Mouse (Mus musculus): Measurements from ENCODE around the gene Wdr90. TPM values are rescaled to one million over a fixed set of nuclear protein-coding genes. Genes with fewer than 3 reads are reported as not detected.
"Not testable (repeated sequence)": the region's sequence is repeated elsewhere in the genome, so short reads cannot be mapped to it uniquely, and the experiment has no call there.

Wdr90 gene
- total RNA-seq, 1 experiment from 2014 or later = 13.0 TPM

DNA sequence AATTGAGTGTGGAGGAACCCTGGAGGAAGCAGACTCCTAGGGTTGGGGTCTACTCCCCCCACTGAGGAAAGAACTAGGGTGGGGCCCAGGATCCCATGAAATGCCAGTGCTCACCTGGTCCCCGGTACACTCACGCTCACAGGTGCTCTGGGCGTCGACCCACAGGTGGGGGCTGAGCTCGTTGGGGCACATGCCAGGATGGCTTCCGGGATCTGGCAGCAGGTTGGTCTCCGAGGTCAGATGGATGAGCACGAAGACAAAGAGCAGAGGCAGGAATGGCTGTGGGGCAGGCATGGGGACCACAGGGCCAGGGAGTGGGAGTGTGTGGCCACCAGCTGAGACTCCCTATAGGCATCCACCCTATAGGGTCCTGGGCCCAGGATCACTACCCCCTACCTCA, 18.4 kb upstream of the Wdr90 start:
- ATAC-seq (replicated peaks in 1 of 2; ENCODE audit: insufficient read depth in 1 of 2, low FRiP score in 2 of 2, low TSS enrichment in 1 of 2, low read depth in 1 of 2, poor library complexity in 2 of 2, severe bottlenecking in 2 of 2) = no peak

DNA sequence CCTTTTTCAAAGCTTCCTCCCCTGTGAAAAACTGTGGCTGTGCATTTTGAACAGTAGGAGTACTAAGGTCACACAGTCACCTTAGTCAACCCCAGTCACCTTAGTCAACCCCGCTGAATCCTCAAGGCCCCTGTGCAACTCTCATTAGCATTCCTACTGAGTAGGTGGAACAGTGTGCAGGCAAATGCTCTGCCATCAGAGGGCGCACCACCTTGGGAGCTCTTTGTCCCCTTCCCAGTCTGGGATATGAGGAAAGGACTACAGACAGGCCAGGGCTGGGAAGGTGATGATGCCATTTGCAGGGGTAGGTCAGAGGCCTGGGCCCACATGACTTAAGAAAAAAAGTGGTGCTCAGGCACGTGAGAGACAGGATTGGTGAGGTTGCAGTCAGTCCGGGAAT, 18.0 kb upstream of the Wdr90 start:
- ATAC-seq (replicated peaks in 1 of 2; ENCODE audit: insufficient read depth in 1 of 2, low FRiP score in 2 of 2, low TSS enrichment in 1 of 2, low read depth in 1 of 2, poor library complexity in 2 of 2, severe bottlenecking in 2 of 2) = no peak

DNA sequence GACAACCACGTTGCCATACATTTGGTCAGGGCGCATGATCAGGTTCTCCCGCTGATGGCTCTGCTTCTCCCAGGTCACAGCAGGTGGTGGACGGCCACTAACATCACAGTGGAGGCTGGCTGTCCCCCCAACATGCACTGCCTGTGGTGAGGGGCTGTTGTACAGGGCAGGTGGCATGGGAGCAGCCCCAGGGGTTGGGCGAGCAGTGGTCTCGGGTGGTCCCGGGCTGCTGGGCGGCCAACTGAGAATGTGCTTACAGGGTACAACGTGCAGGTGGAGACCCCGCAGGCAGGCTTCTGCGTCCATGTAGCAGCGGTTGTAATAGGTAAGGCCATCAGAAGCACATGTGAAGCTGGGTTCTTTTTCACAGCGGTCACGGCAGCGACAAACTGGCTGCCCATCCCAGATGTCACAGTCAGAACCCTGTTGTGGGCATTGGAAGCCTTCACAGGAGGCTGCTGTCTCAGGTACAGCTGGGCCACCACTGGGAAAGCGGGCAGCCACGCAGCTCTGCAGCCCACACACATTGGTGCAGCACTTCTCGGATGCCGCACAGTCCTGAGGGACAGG, 17.4 kb upstream of the Wdr90 start:
- no peak for ATAC-seq (replicated peaks in 1 of 2; ENCODE audit: insufficient read depth in 1 of 2, low FRiP score in 2 of 2, low TSS enrichment in 1 of 2, low read depth in 1 of 2, poor library complexity in 2 of 2, severe bottlenecking in 2 of 2)

DNA sequence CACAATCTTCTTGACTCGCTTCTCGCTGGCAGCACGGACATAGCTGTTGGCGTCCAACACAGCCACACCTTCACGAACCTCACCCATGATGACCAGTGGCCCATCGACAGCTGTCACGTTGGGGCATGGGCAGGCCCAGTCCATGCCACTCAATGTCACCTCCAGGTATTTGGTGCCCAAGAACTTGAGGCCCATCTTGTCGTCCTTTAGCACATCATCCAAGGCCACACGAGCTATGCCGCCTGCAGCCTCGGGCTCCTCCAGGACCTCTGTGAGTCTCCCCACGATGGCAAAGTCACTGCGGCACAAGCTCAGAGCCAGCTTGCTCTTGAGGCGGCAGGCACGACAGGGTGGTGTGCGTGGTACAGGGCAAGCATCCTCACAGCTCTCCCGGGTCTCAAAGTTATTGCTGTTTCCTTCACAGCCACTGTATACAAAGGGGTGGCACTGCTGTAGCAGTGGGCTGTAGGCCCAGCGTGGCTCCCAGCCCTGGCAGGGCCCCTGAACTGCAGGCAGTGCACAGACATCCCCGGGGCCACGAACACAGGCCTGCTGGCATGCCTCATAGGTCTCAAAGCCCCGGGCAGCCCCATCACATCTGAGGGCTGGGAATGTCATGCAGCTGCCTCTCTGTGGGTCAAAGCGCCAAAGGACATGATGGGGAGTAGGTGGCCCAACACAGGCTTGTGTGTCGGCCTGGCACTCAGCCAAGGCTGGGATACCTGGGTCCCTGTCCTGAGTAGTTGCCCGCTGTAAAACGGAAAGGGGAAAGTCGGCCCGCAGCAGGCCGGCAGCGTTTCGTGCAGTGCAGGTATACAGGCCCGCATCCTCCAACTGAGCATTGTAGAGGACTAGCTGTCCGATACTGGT, 16.7 kb upstream of the Wdr90 start:
- ATAC-seq (replicated peaks in 1 of 2; ENCODE audit: insufficient read depth in 1 of 2, low FRiP score in 2 of 2, low TSS enrichment in 1 of 2, low read depth in 1 of 2, poor library complexity in 2 of 2, severe bottlenecking in 2 of 2) = no peak

DNA sequence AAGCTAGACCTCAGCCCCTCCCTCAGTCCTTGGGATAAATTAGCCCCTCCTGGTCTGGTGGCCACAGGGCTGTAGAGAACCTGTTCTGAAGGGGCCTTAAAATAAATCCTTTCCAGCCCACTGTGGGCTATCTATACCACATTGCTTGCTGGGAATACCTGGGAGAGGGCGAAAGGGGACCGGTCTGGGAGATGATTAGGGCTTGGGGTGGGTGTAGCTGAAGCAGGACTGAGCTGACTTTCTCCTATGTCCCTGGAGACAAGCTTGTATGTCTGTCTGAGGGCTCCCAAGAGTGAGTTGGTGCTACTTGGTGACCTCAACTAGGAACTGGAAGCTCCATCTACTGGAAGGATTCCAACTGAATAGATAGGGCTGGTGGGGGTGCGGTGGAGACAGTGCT, 15.7 kb upstream of the Wdr90 start:
- no peak for ATAC-seq (replicated peaks in 1 of 2; ENCODE audit: insufficient read depth in 1 of 2, low FRiP score in 2 of 2, low TSS enrichment in 1 of 2, low read depth in 1 of 2, poor library complexity in 2 of 2, severe bottlenecking in 2 of 2)

DNA sequence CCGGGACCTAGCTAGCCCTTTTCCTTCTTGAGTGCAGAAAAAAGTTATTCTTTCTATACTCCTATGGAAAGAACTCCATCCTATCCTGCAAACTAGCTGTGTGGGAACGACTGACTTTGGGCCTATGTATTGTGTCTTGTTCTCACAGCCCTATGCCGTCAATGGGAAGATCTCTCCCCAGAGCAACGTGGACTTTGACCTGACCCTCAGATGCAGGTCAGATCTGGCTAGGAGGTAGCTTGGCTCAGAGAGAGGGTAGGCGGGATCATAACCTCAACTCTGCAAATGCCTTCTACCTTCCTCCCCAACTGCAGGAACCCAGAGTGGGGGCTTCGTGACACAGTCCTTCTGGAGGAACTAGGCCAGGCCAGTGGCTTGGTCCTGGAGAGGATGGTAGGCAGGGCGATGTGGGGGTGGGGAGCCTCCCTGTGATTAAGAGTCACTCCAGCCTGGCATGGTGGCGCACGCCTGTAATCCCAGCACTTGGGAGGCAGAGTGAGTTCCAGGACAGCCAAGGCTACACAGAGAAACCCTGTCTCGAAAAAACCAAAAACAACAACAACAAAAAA, 15.1 kb upstream of the Wdr90 start:
- ATAC-seq (replicated peaks in 1 of 2; ENCODE audit: insufficient read depth in 1 of 2, low FRiP score in 2 of 2, low TSS enrichment in 1 of 2, low read depth in 1 of 2, poor library complexity in 2 of 2, severe bottlenecking in 2 of 2) = no peak

DNA sequence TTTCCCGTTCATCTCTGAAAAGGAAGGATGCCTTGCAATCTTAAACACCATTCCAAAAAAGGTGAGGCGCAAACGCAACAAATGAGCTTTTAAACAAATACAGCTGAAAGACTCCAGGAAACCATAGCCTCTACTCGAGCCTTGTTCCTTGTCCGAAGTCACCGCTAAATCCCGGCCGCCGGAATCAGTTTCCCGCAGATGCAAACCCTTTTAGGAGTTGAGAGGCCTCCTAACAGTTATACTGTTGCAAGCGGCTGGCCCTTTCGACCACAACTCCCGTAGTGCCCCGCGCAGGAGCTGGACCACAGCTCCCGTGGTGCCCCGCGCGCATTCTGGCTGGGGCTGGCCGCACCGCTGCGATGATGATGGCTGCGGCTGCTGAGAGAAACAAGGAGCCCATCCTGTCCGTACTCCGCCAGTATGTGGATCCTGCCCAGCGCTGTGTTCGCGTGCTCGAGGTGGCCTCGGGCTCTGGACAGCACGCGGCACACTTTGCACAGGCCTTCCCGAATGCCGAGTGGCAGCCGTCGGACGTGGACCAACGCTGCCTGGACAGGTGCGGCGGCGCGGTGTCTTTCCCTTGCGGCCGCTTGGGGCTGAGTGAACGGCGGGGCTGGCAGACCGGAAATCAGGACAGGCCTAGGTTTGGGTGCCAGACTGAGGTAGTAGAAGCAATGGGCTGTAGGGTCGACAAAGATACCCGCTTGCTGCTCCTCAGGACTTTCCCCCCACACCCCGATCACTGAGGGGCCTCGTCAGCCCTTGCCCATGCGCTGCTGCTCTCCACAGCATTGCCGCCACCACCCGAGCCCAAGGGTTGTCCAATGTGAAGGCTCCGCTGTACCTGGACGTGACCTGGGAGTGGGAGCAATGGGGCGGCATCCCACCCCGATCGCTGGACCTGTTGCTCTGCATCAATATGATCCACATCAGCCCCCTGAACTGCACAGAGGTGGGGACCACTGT, 14.2 kb upstream of the Wdr90 start:
- ATAC-seq (replicated peaks in 1 of 2; ENCODE audit: insufficient read depth in 1 of 2, low FRiP score in 2 of 2, low TSS enrichment in 1 of 2, low read depth in 1 of 2, poor library complexity in 2 of 2, severe bottlenecking in 2 of 2) = peak; percentile 65 to 77

DNA sequence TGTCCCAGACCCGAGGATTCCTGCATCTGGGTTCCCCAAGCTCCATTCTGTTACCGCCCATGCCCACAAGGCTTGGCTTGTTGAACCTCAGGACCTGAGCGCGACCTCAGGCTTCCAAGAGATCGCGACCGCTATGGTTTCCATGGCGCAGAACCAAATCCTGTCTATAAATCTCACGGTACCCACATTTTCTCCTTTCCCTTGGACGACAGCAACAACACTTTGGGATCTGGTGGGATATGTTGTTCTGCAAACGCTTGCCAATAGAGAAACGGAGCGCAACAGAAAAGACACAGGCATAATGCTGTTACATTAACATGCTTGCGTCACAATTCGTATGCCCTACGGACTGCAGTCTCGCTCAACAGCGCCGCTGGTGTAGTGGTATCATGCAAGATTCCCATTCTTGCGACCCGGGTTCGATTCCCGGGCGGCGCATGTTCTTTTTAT, 13.4 kb upstream of the Wdr90 start, which contains the start of gene Mettl26:
Mettl26 (plus strand) TSS at position 354 of the 450 bp plus-strand sequence.
- ATAC-seq (replicated peaks in 1 of 2; ENCODE audit: insufficient read depth in 1 of 2, low FRiP score in 2 of 2, low TSS enrichment in 1 of 2, low read depth in 1 of 2, poor library complexity in 2 of 2, severe bottlenecking in 2 of 2) = peak; percentile 67 to 72

DNA sequence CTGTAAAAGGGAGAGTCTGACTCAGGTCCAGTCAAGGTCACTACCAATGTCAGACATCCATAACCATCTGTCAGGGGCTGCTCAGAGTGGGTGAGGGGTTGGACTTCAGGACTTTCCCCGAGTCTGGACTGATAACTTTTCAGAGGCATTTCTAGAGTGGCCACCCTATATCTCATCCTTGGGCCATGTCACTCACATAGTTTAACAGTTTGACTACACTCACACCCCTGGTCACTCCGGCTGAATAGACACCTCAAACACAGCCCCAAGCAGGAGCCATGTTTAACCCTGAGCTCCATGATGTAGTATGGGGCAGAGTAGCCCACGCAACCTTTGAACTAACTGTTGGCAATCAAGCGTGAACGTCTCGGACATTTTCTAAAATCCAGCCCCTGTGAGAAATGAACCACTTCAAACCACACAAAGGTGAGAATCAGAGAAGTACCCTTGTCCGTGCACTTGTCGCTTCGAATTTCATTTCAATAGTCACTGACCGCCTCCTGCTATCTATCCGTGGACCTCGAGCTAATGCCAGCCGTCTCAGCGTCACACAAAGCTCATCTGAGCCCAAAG, 12.9 kb upstream of the Wdr90 start:
- ATAC-seq (replicated peaks in 1 of 2; ENCODE audit: insufficient read depth in 1 of 2, low FRiP score in 2 of 2, low TSS enrichment in 1 of 2, low read depth in 1 of 2, poor library complexity in 2 of 2, severe bottlenecking in 2 of 2) = no peak

DNA sequence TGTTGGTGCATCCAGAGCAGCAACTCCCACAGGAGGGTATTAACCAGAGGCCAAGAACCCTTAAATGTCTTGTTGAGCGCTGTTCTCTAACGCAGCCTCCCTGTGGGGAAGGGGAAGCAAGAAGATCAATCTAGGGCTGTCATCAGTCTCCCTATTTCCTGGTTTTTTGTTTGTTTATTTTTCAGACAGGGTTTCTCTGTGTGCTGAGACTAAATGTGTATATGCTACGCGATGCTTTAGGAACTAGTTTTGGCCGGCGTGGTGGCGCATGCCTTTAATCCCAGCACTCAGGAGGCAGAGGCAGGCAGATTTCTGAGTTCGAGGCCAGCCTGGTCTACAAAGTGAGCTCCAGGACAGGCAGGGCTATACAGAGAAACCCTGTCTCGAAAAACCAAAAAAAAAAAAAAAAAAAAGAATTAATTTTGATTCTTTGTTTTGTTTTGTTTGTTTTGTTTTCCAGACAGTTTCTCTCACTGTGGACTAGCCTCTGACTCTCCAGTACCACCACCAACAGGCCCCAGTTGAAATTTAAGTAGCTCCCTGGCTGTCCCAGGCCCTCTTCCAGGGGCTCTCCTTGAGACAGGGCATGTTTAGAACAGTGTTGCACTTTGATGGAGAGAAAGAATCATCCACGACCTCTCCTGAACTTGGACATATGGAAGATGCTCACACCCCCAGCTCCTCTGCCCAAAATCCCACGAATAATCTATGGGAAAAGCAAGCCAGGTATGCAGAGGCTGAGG, 12.3 kb upstream of the Wdr90 start:
- no peak for ATAC-seq (replicated peaks in 1 of 2; ENCODE audit: insufficient read depth in 1 of 2, low FRiP score in 2 of 2, low TSS enrichment in 1 of 2, low read depth in 1 of 2, poor library complexity in 2 of 2, severe bottlenecking in 2 of 2)

DNA sequence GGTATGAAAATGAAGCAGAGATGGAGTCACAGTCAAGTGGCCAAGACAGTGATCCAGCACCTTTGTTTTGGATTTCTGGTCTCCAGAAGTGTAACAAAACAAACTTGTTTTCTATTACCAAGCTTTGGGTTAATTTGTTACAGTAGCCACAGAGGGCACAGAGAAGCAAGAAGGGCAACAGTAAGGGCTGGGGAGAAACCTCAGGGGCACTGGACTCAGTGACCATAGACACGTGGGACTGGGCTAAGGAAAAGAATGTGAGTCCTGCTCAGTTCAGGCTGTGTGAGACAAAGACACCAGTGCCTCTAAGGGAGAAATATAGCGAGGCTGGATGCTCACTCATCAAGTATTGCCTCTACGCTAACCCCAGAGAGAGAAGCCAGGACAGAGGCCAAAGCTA, 11.4 kb upstream of the Wdr90 start:
- no peak for ATAC-seq (replicated peaks in 1 of 2; ENCODE audit: insufficient read depth in 1 of 2, low FRiP score in 2 of 2, low TSS enrichment in 1 of 2, low read depth in 1 of 2, poor library complexity in 2 of 2, severe bottlenecking in 2 of 2)

DNA sequence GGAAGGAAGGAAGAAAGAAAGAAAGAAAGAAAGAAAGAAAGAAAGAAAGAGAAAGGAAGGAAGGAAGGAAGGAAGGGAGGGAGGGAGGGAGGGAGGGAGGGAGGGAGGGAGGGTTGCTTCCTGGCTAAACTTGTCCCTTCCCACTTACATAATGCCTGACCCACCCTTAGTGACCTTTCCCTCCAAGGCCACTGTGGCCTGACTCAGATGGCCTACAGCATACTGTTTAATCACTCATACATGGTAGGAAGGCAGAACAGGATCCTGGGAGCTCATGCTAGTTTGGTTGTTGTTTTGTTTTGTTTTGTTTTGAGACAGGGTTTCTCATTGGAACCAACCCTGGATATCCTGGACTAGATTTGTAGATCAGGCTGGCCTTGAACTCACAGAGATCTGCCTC, 10.3 kb upstream of the Wdr90 start:
- not testable (repeated sequence) for ATAC-seq (replicated peaks in 1 of 2; ENCODE audit: insufficient read depth in 1 of 2, low FRiP score in 2 of 2, low TSS enrichment in 1 of 2, low read depth in 1 of 2, poor library complexity in 2 of 2, severe bottlenecking in 2 of 2)

DNA sequence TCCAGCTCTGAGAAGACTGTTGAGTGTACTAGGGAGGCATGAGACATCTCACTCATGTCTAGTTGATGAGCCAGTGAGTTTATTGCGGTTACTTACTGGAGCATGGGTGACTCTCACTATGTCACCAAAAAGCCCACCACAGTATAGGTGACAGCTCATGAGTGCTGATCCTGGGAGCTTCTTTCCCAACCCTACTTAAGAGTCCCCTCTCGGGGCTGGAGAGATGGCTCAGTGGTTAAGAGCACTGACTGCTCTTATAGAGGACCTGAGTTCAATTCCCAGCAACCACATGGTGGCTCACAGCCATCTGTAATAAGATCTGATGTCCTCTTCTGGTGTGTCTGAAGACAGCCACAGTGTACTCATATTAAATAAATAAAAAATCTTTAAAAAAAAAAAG, 8.7 kb upstream of the Wdr90 start:
- no peak for ATAC-seq (replicated peaks in 1 of 2; ENCODE audit: insufficient read depth in 1 of 2, low FRiP score in 2 of 2, low TSS enrichment in 1 of 2, low read depth in 1 of 2, poor library complexity in 2 of 2, severe bottlenecking in 2 of 2)

DNA sequence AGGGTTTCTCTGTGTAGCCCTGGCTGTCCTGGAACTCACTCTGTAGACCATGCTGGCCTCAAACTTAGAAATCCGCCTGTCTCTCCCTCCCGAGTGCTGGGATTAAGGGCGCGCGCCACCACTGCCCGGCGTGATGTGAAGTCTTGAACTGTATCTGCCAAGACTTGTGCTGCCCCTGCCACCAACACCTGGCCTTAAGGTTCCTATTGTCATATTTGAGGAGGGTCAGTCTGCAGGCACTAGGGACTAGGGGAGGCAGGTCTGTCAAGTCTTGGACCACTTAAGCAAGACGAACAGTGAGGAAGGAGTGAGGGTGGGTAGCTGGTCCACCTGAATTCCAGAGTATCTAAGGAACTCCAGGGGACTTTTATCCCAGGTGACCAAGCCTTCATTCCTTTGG, 8.2 kb upstream of the Wdr90 start:
- no peak for ATAC-seq (replicated peaks in 1 of 2; ENCODE audit: insufficient read depth in 1 of 2, low FRiP score in 2 of 2, low TSS enrichment in 1 of 2, low read depth in 1 of 2, poor library complexity in 2 of 2, severe bottlenecking in 2 of 2)

DNA sequence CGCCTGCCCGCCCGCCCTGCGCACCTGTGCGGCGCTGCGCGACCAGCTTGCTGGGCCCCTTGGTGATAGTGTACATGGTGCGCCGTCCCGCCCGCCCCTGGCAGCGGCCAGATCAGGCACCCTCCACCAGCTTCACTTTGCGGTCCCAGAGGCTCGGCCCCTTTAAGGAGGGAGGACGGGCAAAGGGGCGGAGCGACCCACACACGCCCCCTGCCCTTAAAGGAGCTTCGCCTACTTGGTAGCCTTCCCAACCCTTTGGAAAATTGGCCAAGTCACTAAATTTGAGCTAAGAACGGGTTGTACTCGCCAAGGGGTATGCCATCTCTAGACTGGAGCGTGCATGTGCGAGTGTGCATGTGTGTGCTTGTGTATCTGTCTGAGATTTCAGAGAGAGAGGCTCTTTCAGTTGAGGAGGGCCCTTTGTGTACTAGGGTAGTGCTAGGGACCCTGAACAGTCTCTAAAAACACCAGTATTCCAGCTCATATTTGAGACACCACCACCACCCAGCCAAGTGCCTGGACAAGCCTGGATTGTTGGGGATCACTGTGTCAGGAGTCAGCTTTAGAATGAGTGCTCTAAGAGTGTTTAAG, 7.4 kb upstream of the Wdr90 start, which contains the start of gene Mcrip2:
Mcrip2 (minus strand) TSS at position 164 of the 591 bp plus-strand sequence.
- ATAC-seq (replicated peaks in 1 of 2; ENCODE audit: insufficient read depth in 1 of 2, low FRiP score in 2 of 2, low TSS enrichment in 1 of 2, low read depth in 1 of 2, poor library complexity in 2 of 2, severe bottlenecking in 2 of 2) = peak; percentile 70 to 83

Data from hematopoietic stem cell, adult 5-6 weeks (primary cell).